Mouse (Mus musculus) hindbrain, embryonic 10.5 days (tissue): ENCODE results near the gene Sltm. TPM values are rescaled to one million over a fixed set of nuclear protein-coding genes. Genes with fewer than 3 reads are reported as not detected.

Experiments
- DNase-seq: peaks from one replicate; pipeline ENCODE4 v3.0.0-alpha.2; 2017; ENCODE audit warnings: low spot score
- H3K27ac ChIP-seq: fragments of 300-500 bp; sonication (generic); 2 replicates; pipeline ENCODE4 v1.5.1; 2016; ENCODE audit warnings: mild to moderate bottlenecking, moderate library complexity
- H3K27me3 ChIP-seq: fragments of 300-500 bp; sonication (generic); 2 replicates; pipeline ENCODE4 v1.6.1; 2016; ENCODE audit warnings: mild to moderate bottlenecking; ENCODE audit not compliant: poor library complexity, insufficient read depth, severe bottlenecking
- H3K36me3 ChIP-seq: fragments of 300-500 bp; sonication (generic); 2 replicates; pipeline ENCODE4 v1.6.1; 2016; ENCODE audit warnings: mild to moderate bottlenecking, moderate library complexity
- H3K4me1 ChIP-seq: fragments of 300-500 bp; sonication (generic); replicated peaks from 2 replicates; pipeline ENCODE4 v1.6.1; 2016; ENCODE audit warnings: mild to moderate bottlenecking
- H3K4me3 ChIP-seq: fragments of 300-500 bp; sonication (generic); 2 replicates; pipeline ENCODE4 v1.5.1; 2016; ENCODE audit warnings: mild to moderate bottlenecking, moderate library complexity
- H3K9me3 ChIP-seq: fragments of 300-500 bp; sonication (generic); 2 replicates; pipeline ENCODE4 v1.6.1; 2016; ENCODE audit warnings: mild to moderate bottlenecking, moderate library complexity
- WGBS: fragments of 180-500 bp; shearing (Covaris S2); methylation state at CpG from one replicate; pipeline ENCODE4 v1.1.7; 2016; 5-methylcytosine and 5-hydroxymethylcytosine counted together
- polyA plus RNA-seq: library from polyadenylated mRNA; unstranded; fragments of >200 nt; fragmentation: Nextera tagmentation; extraction: Ambion mirVana; gene quantifications from 2 replicates; pipeline ENCODE4 v1.2.1, GENCODE M21; 2016

Sltm gene
- 47.1 and 61.7 TPM in 2 replicates for polyA plus RNA-seq

DNA sequence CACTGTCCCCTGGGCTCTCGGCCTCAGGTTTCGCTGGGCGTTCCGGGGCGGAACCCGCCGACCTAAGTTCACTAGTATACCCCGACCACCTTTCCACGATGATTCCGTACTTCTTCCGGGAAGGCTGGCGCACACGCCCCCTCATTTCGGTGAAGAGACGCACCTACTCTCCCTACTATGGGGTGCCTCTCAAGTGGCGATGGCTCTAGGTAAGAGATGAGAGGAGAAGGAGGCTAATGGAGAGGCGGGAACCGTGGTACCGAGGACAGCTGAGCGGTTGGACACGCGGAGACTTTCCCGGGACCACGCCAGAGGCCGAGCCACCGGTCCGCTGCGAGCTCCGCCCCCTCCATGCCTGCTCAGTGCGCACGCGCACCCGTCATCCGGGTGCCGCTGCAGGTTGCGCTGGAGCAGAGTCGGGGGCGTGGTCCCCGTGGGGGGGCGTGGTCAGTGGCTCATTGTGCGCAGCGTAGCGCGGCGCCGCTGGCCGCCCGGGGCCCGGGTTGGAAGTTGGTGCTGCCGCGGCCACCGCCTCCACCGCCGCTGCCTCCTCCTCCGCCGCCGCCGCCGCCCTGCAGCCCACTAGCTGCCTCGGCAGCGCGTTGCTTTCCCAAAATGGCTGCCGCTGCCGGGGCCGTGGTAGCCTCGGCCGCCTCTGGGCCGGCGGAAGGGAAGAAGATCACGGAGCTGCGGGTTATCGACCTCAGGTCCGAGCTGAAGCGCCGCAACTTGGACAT lies at the start of gene Sltm:
Sltm (plus strand) TSS at position 450 of the 737 bp plus-strand sequence.
- H3K27me3 ChIP-seq = no peaks in the 10 kb centered on the region
- H3K27ac ChIP-seq = peak within 1 kb of the TSS; percentile 99
- H3K36me3 ChIP-seq = peaks cover 15% of the 10 kb centered on the region; the same call in 1 of the 2 replicates
- no peaks in the 10 kb centered on the region for H3K9me3 ChIP-seq
- H3K4me3 ChIP-seq = peak within 1 kb of the TSS; percentile 90
- WGBS = under 1% methylated on average over 75 of the region's 75 CpGs
- peaks cover 18% of the 10 kb centered on the region for H3K4me1 ChIP-seq
- peak; percentile 98 for DNase-seq

DNA sequence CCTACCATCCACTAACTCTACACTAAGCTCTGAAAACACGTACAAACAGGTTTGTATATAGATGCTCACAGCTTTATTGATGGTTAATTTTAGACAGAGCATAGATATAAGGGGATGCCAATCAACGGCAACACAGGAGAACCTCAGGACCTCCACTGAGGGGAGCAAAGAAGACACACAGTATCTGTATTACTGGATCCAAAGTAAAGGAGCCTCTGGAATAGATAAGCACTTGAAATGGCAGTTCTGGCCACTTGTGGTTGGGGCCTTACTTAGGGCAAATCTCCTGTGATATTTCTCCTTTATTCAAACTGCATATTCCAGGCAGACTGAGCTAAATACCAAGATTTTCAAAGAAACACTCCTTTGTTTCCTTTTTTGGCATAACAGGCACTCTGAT lies 49.5 kb upstream of the Sltm start:
- Histone ChIP-seq H3K4me1 (no peaks in the 10 kb centered on the region), H3K4me3 (no peak overlapping the region), H3K27ac (no peak overlapping the region), H3K36me3 (peaks cover 74% of the 10 kb centered on the region), H3K27me3 (no peaks in the 10 kb centered on the region), H3K9me3 (no peaks in the 10 kb centered on the region)
- DNase-seq = no peak
- 98% methylated on average over 2 of the region's 2 CpGs for WGBS

DNA sequence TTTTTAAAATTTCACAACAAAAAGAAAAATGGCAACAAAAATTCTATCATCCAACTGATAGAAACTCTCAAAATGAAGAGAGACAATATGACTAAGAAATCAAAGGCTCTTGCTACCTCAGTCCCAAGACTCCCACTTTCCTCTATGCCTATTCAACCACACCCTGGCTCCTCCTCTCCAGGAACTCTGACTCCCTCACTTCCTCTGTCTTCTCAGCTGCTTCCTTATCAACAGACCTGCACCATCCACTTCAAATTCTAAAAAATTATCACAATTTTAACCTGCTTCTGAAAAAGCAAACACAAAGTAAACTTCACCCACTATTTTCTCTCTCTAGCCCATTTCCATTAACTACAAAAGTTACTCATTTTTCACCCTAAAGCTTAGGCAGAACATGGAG lies 45.6 kb upstream of the Sltm start:
- H3K27ac ChIP-seq = no peak overlapping the region
- no peak for DNase-seq
- H3K4me3 ChIP-seq = no peak overlapping the region

DNA sequence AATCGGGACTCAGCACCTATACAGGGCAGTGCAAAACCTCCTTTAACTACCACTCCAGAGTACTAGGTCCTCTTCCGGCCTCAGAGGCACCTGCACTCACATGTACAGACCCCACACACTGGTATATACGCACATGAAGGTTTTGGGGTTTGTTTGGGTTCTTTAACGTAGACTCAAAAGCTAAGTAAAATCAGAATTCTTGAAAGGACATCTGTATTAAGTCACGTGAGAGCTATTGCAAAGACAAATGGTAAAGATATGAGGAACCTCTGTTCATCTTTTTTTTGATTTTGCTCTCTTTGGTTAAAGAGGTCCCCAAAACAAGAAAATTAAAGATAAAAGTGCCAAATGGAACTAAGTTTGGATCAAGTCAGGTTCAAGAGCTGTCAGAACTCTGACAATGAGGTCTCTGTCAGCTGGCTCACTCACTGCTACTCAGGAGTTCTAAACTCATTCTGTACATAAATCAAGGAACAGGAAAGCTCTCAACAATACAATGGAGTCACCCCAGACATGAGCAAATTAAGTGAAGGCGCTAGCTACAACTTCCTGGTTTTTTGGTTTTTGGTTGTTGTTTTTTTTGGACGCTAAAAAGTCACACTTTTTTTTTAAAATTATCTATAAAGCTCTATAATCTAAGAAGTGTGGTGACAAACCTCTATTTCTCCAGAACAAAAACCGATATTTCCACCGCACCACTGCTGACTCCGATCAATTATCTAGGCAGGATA lies 40.1 kb upstream of the Sltm start:
- Histone ChIP-seq H3K4me3 (peak overlapping the region; percentile 98), H3K9me3 (no peaks in the 10 kb centered on the region), H3K4me1 (peaks cover 16% of the 10 kb centered on the region), H3K27ac (peak overlapping the region; percentile 99), H3K36me3 (peaks cover 28% of the 10 kb centered on the region), H3K27me3 (no peaks in the 10 kb centered on the region)
- no peak for DNase-seq
- 44% methylated on average over 10 of the region's 10 CpGs for WGBS

More for the DNA sequence above, 45.6 kb upstream of the Sltm start:
- Histone ChIP-seq H3K36me3 (peaks cover 61% of the 10 kb centered on the region), H3K9me3 (no peaks in the 10 kb centered on the region), H3K4me1 (peaks cover 7% of the 10 kb centered on the region), H3K27me3 (no peaks in the 10 kb centered on the region)

DNA sequence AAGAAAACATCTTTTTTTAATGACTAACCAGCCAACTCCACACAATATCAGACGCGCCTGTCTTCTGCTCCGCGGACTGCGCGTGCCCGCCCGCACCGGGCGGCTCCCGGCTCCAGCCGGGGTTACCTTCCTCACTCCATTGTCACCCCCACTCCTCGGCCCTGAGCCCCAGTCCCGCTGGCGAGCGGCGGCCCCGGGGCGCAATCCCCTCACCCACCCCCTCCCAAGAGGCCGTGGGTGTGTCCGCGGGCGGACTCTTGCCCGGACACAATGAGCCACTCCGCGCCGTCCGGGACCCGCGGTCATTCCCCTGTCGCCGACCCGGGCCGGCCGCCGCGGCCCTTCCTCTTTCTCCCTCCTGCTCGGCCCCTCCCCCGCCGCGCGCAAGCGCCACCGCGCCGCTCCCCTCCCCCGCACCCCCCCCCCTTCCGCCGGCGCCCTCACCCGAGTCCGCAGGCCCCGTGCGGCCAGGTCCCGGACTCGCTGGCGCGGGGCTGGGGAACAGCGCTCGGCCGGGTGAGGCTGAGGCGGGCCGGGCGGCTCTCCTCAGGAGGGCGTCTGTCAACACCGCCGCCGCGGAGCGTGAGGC lies 39.4 kb upstream of the Sltm start:
- Histone ChIP-seq H3K27ac (peak overlapping the region; percentile 99), H3K4me3 (peak overlapping the region; percentile 98), H3K4me1 (peaks cover 16% of the 10 kb centered on the region), H3K9me3 (no peaks in the 10 kb centered on the region), H3K36me3 (peaks cover 23% of the 10 kb centered on the region), H3K27me3 (no peaks in the 10 kb centered on the region)
- WGBS = under 1% methylated on average over 60 of the region's 70 CpGs
- peak; percentile 75 for DNase-seq

DNA sequence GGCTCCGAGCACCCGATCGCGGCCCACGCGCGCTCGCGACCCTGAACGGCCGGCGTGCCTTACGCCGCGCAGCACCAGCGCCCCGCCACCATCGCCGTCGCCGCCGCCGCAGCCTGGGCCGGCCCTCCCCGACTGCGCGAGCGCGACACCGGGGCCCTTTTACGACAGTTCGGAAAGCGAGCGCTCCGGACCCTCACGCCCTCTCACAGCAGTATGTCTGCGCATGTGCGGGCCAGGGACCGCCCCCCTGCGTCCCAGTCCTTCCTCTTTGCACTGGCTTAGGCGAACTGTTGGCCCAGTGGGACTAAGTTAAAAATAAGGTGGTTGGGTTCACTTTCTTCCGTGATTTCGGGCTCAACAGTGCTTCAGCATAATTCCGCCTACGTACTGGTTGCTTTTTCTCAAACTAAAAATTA lies 38.9 kb upstream of the Sltm start, which contains the start of gene Rnf111:
Rnf111 (minus strand) TSS at position 100 of the 416 bp plus-strand sequence.
- DNase-seq = peak; percentile 96
- H3K36me3 ChIP-seq = peaks cover 18% of the 10 kb centered on the region
- peak within 1 kb of the TSS; percentile 99 for H3K27ac ChIP-seq
- no peaks in the 10 kb centered on the region for H3K9me3 ChIP-seq
- H3K27me3 ChIP-seq = no peaks in the 10 kb centered on the region
- under 1% methylated on average over 45 of the region's 45 CpGs for WGBS
- H3K4me1 ChIP-seq = peaks cover 16% of the 10 kb centered on the region
- H3K4me3 ChIP-seq = peak within 1 kb of the TSS; percentile 98

DNA sequence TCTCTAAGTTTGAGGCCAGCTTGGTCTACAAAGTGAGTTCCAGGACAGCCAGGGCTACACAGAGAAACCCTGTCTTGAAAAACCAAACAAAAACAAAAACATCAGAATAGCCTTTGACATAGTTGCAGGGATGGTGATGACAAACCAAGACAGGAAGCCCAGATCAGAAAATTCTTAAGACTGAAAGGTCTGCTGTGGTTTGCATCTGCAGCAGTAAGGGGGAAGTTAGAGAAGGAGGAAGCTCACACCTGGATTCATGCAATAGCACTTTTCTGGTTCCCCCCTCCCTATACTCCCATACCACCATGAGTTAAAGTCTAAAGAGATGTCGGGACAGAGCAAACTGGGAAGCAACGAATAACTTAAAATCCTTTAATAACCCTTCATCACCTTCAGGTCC lies 36.4 kb upstream of the Sltm start:
- no peaks in the 10 kb centered on the region for H3K9me3 ChIP-seq

DNA sequence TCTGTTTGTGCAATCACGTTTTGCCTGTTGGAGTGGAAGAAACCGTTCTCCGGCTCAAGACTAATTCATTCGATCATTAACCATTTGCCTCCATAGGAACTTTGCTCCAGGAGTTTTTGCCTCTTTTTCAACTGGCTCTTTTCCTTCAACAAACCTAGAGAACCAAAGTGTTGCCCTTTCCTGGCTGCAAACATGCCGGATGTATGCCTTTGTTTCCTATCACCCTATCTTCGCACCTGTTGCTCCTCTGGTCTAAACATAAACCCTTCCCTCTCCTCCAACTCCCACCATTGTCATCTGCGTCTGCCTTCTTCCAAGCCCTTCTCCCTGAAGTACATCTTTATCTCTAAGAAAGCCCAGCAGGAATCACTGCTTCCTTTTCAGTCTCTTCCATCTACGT lies 35.8 kb upstream of the Sltm start:
- no peaks in the 10 kb centered on the region for H3K36me3 ChIP-seq
- no peak overlapping the region for H3K27ac ChIP-seq
- no peak for DNase-seq
- H3K9me3 ChIP-seq = no peaks in the 10 kb centered on the region
- no peaks in the 10 kb centered on the region for H3K27me3 ChIP-seq
- WGBS = 82% methylated on average over 8 of the region's 8 CpGs
- H3K4me3 ChIP-seq = no peak overlapping the region
- H3K4me1 ChIP-seq = peaks cover 11% of the 10 kb centered on the region

More for the DNA sequence above, 36.4 kb upstream of the Sltm start:
- 77% methylated on average over 2 of the region's 2 CpGs for WGBS
- Histone ChIP-seq H3K27me3 (no peaks in the 10 kb centered on the region), H3K4me1 (peaks cover 16% of the 10 kb centered on the region), H3K36me3 (no peaks in the 10 kb centered on the region), H3K27ac (no peak overlapping the region), H3K4me3 (no peak overlapping the region)
- no peak for DNase-seq

DNA sequence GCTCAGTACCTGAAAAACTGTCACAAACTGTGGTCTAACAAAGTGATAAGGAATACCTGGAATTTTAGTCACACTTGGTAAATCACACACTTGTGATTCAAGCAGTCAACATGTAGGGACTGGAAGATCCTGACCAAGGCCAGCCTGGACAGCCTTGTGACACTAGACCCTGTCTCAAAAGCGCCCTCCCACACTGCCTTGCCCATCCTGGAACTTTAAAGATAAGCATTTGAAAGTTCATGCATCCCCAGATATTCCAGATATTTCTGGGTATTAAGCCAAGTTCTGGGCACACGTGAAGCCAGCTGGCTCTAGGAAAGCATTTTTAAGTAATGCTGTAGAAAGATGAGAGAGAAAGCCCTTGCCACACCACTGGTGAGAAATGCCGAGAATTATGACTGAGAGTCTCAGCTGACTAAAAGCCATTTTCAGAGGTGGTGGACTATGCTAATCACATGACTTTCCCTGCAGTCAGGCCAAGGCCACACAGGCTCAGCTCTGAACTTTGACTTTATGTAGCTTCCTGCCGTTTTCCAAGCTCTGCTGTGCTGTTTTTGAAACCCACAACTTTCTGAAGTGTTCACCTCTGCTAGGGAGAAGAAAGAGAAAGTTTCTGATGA lies 32.5 kb upstream of the Sltm start:
- 77% methylated on average over 4 of the region's 4 CpGs for WGBS
- H3K9me3 ChIP-seq = no peaks in the 10 kb centered on the region
- H3K27me3 ChIP-seq = no peaks in the 10 kb centered on the region
- no peaks in the 10 kb centered on the region for H3K4me1 ChIP-seq
- no peak for DNase-seq
- H3K27ac ChIP-seq = no peak overlapping the region
- H3K4me3 ChIP-seq = no peak overlapping the region
- H3K36me3 ChIP-seq = no peaks in the 10 kb centered on the region

DNA sequence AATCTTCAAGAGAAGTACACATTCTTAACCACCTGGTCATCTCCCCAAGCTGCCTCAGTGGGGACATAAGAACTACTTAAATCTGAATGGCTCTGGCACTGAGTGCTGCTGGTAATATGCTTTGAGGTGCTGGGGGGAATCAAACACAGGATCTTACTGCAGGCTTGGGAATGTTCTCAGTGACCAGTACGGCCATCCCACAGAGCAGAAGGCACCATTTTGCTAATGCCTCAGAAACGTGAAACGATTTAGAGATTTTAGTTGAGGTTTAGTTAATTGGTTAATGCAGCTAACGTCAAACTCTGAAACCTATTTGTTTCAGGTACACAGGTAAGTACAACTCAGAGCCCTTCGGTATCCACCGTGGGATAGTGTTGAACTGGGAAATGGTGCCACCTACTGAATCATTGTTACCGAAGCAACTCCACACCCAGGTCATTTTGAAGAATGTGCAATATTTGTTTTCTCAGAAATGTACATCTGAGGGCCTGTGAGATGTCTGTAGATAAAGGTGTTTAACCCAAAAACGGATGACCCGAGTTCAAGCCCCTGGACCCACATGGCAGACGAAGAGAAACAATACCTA lies 31.5 kb upstream of the Sltm start:
- 73% methylated on average over 10 of the region's 10 CpGs for WGBS
- Histone ChIP-seq H3K9me3 (no peaks in the 10 kb centered on the region), H3K4me1 (no peaks in the 10 kb centered on the region), H3K27ac (no peak overlapping the region), H3K4me3 (no peak overlapping the region), H3K27me3 (no peaks in the 10 kb centered on the region), H3K36me3 (no peaks in the 10 kb centered on the region)
- DNase-seq = no peak

DNA sequence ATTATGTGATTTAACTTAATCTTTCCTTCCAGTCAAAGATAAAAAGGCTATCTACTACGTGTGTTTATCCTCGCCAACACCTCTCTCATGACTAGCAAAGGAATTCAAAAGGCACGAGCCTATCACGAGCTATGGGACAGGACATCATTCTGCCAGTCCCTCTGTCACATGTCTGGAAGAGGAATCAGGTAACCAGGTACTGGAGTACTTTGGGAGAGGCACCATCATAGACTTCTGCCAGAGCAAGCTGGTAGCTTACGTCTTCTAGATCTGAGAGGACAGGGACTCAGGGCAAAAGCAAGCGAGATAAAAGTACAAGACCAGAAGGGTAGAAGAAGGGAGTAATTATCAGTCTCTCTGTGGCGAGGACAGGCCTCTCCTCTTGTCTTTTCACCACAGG lies 30.9 kb upstream of the Sltm start:
- Histone ChIP-seq H3K36me3 (no peaks in the 10 kb centered on the region), H3K27ac (no peak overlapping the region), H3K4me1 (no peaks in the 10 kb centered on the region), H3K27me3 (no peaks in the 10 kb centered on the region), H3K9me3 (no peaks in the 10 kb centered on the region), H3K4me3 (no peak overlapping the region)
- DNase-seq = no peak
- 82% methylated on average over 7 of the region's 7 CpGs for WGBS

DNA sequence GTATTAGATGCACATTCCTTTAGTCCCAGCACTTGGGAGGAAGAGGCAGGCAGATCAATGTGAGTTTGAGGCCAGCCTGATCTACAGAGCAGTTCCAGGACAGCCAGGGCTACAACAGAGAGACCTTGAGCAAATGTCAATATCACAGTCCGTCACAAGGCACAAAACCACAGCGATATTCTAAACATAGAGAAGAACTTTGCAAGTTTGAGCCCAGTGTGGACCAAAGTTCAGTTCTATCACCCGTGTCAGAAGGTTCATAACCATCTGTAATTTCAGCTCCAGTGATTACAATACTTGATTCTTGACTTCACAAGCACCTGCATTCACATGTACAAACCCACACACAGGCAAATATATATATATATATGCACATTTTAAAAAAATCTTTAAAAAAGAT lies 21.9 kb upstream of the Sltm start:
- Histone ChIP-seq H3K4me3 (no peak overlapping the region), H3K27me3 (no peaks in the 10 kb centered on the region), H3K27ac (no peak overlapping the region), H3K9me3 (no peaks in the 10 kb centered on the region), H3K4me1 (no peaks in the 10 kb centered on the region), H3K36me3 (no peaks in the 10 kb centered on the region)
- 89% methylated on average over 3 of the region's 3 CpGs for WGBS
- no peak for DNase-seq
